In genomic region chr5:137734289-137735061, GRCm38 (mm10) we compare ENCODE assay signal across 9 mouse cellular contexts. TPM values are rescaled to one million over a fixed set of nuclear protein-coding genes. Genes with fewer than 3 reads are reported as not detected.
DNase-seq lines count a peak whose midpoint lies in the region; ATAC-seq lines count a peak whose summit lies in the region.
"Had no signal": no experiment of that assay in that cellular context is flagged by ENCODE, and none has a peak within 500 bp of the region (broad histone marks: within the 10 kb centered on the region; RNA-seq: fewer than 3 reads in every experiment).

No protein-coding gene starts in this region.

- H3K9ac ChIP-seq in embryonic facial prominence, embryonic 13.5 days: peak overlapping the region; percentile 51; the same call in 1 of the 2 replicates
- H3K9ac ChIP-seq: liver, embryonic 14.5 days had no signal

- peak; percentile 52; the same call in 1 of the 2 replicates for ATAC-seq in embryonic facial prominence, embryonic 13.5 days (ENCODE audit: insufficient number of reproducible peaks, insufficient read depth, low FRiP score, low TSS enrichment, low read depth)
- 0 out of 2 replicates have a peak, but pooled peaks have one; percentile 35 for ATAC-seq in megakaryocyte, adult 5-6 weeks (ENCODE audit: poor library complexity, severe bottlenecking)

- DNase-seq in brain, adult 2 months (ENCODE audit: low read depth, low spot score): peak; percentile 98
- peak; percentile 62 for DNase-seq in hindlimb bud, embryonic 11.5 days (ENCODE audit: extremely low spot score, low read depth, low spot score)
- peak; percentile 84 for DNase-seq in right cerebral cortex, postnatal 4 days
- no peak for DNase-seq in lung, postnatal 10 days
- no peak for DNase-seq in adrenal gland, postnatal 4 days (ENCODE audit: low spot score in 2 of 2)
- DNase-seq in thymus, postnatal 25 days: no peak

- 67% methylated on average over 6 of the region's 6 CpGs for WGBS in embryonic facial prominence, embryonic 13.5 days

- no peak overlapping the region for H3K4me3 ChIP-seq in embryonic facial prominence, embryonic 13.5 days

- no peak overlapping the region; the same call in 1 of the 2 replicates for H3K4me2 ChIP-seq in embryonic facial prominence, embryonic 13.5 days

- no peaks in the 10 kb centered on the region for H3K27me3 ChIP-seq in embryonic facial prominence, embryonic 13.5 days

- H3K27ac ChIP-seq in embryonic facial prominence, embryonic 13.5 days: 0 out of 2 replicates have a peak overlapping the region, but pooled peaks have one; percentile 4
- H3K27ac ChIP-seq: liver, embryonic 14.5 days had no signal

- H3K4me1 ChIP-seq in embryonic facial prominence, embryonic 13.5 days: peaks cover 40% of the 10 kb centered on the region

- no peaks in the 10 kb centered on the region for H3K9me3 ChIP-seq in embryonic facial prominence, embryonic 13.5 days

- H3K36me3 ChIP-seq in embryonic facial prominence, embryonic 13.5 days: peaks cover 75% of the 10 kb centered on the region

RNA-seq across cellular contexts. Expression of gene Nyap1, which starts 6.9 kb away (rescaled TPM):
- polyA plus RNA-seq in embryonic facial prominence, embryonic 13.5 days (2015; fragmentation: Nextera tagmentation; extraction: Ambion mirVana): 3.5 and 4.4 TPM in 2 replicates
- 0.21 and 0.27 TPM in 2 replicates for total RNA-seq in megakaryocyte, adult 5-6 weeks (2015)
- total RNA-seq in megakaryocyte, adult 5-6 weeks (2017): 0.84 and 1.1 TPM in 2 replicates
- total RNA-seq in adrenal gland, postnatal 4 days (2021): 10 to 100 TPM; 10.9 to 11.6 TPM

RNA-seq across cellular contexts. Expression of gene Tsc22d4, which starts 11.1 kb away (rescaled TPM):
- polyA plus RNA-seq in embryonic facial prominence, embryonic 13.5 days (2015; fragmentation: Nextera tagmentation; extraction: Ambion mirVana): 129 and 134 TPM in 2 replicates
- total RNA-seq in megakaryocyte, adult 5-6 weeks (2015): 55.9 and 74.7 TPM in 2 replicates
- 112 and 113 TPM in 2 replicates for total RNA-seq in megakaryocyte, adult 5-6 weeks (2017)
- total RNA-seq in adrenal gland, postnatal 4 days (2021): 100 to 1,000 TPM; 138 to 140 TPM

RNA-seq across cellular contexts. Expression of gene Ppp1r35, which starts 44.2 kb away (rescaled TPM):
- 28.4 and 30.6 TPM in 2 replicates for polyA plus RNA-seq in embryonic facial prominence, embryonic 13.5 days (2015; fragmentation: Nextera tagmentation; extraction: Ambion mirVana)
- total RNA-seq in megakaryocyte, adult 5-6 weeks (2015): 48.6 and 55.3 TPM in 2 replicates
- 34.1 and 40.1 TPM in 2 replicates for total RNA-seq in megakaryocyte, adult 5-6 weeks (2017)
- total RNA-seq in adrenal gland, postnatal 4 days (2021): 10 to 100 TPM; 29.9 to 40.3 TPM

RNA-seq across cellular contexts. Expression of gene Agfg2, which starts 49.9 kb away (rescaled TPM):
- polyA plus RNA-seq in embryonic facial prominence, embryonic 13.5 days (2015; fragmentation: Nextera tagmentation; extraction: Ambion mirVana): 15.8 and 19.2 TPM in 2 replicates
- total RNA-seq in megakaryocyte, adult 5-6 weeks (2015): 19.3 and 19.9 TPM in 2 replicates
- 16.6 and 18.3 TPM in 2 replicates for total RNA-seq in megakaryocyte, adult 5-6 weeks (2017)
- 10 to 100 TPM; 28.5 to 31.9 TPM for total RNA-seq in adrenal gland, postnatal 4 days (2021)

RNA-seq across cellular contexts. Expression of gene Mepce, which starts 53.0 kb away (rescaled TPM):
- 14.2 and 14.7 TPM in 2 replicates for polyA plus RNA-seq in embryonic facial prominence, embryonic 13.5 days (2015; fragmentation: Nextera tagmentation; extraction: Ambion mirVana)
- 20.9 and 24.0 TPM in 2 replicates for total RNA-seq in megakaryocyte, adult 5-6 weeks (2015)
- 16.2 and 22.8 TPM in 2 replicates for total RNA-seq in megakaryocyte, adult 5-6 weeks (2017)
- total RNA-seq in adrenal gland, postnatal 4 days (2021): 10 to 100 TPM; 58.4 to 67.5 TPM

Comparison
In these comparisons a context has a peak if more than half of its experiments do, and no peak if none do; other contexts are left out.
1. DNase-seq: peak in brain, adult 2 months (single experiment), hindlimb bud, embryonic 11.5 days (single experiment) and right cerebral cortex, postnatal 4 days (single experiment); none in lung, postnatal 10 days (single experiment), adrenal gland, postnatal 4 days (0 of 2) and thymus, postnatal 25 days (single experiment).
2. RNA of gene Nyap1, which starts 6.9 kb away (total RNA-seq): 10.9 to 11.6 TPM in adrenal gland, postnatal 4 days; 0.21 to 1.1 TPM in megakaryocyte, adult 5-6 weeks; every median in the first group is over 4 times any median in the second.